Mouse (Mus musculus) macrophage (primary cell): ENCODE measurements around the gene Tenm4. TPM values are rescaled to one million over a fixed set of nuclear protein-coding genes. Genes with fewer than 3 reads are reported as not detected.

Experiments used
- H3K27ac ChIP-seq: fragments of 350-480 bp; formaldehyde crosslinking; 2 replicates; pipeline ENCODE4 v1.9.0; 2021
- H3K36me3 ChIP-seq: fragments of 350-480 bp; formaldehyde crosslinking; 2 replicates; pipeline ENCODE4 v1.9.0; 2021; ENCODE audit errors: inconsistent target
- H3K4me3 ChIP-seq: fragments of 350-480 bp; formaldehyde crosslinking; 2 replicates; pipeline ENCODE4 v1.9.0; 2021; ENCODE audit errors: inconsistent target
- H3K79me2 ChIP-seq: fragments of 350-480 bp; formaldehyde crosslinking; 2 replicates; pipeline ENCODE4 v1.9.0; 2021; ENCODE audit errors: inconsistent target
- WGBS: methylation state at CpG from one replicate; pipeline ENCODE4 v1.1.7; 2026; ENCODE audit warnings: inconsistent platforms; ENCODE audit not compliant: missing documents; 5-methylcytosine and 5-hydroxymethylcytosine counted together
- polyA plus RNA-seq: library from polyadenylated mRNA; stranded (reverse); fragments of 250-400 nt; gene quantifications from 3 replicates; pipeline ENCODE4 v1.2.4, GENCODE M21; 2018; ENCODE audit warnings: inconsistent platforms

The Tenm4 gene
- polyA plus RNA-seq, 1 experiment from 2014 or later, result 1.3 TPM

DNA sequence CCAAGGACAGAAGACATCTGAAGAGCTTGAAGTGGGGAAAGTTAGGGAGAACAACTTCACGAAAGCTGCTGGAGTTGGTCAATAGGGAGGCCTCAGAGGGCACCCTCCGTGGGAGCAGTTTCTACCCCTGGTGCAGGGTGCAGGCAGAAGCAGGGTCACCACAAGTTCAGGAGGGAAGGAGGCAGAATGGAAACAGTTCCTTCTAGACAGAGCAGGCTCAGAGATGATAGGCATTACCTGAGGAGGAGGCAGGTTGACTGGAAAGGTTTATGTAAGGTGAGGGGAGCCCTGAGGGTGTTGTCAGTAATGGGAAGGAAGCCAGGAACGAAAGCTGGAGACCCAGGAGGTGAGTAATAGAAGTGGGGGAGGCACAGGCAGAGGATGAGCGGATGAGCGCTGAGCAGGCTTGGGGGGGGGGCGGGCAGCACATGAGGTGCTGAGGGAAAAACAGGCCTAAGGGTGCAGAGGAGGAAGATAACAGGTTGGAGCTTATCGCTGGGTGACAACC is 577.5 kb downstream of the Tenm4 start:
- WGBS, result 92% methylated on average over 7 of the region's 7 CpGs

DNA sequence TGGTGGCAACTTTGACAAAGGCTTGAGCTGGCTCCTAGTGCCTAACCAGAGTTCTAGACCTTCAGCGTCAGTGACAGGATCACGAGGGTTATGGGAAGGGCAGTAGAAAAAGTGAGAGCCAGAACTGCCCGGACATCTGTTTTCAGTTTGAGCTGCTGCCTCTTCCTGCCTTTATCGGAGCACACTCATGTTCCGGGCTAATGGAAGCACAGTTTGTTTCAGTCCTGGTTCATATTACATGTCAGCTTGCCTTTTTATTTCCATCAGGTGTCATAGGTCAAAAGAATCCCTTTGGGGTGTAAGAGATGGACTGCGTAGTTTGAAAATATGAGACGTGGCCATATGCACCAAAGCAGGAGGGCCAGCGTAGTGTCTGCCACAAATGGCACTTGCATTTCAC is 578.7 kb downstream of the Tenm4 start:
- H3K79me2 ChIP-seq, result no peaks in the 10 kb centered on the region
- H3K27ac ChIP-seq, result no peak overlapping the region
- H3K4me3 ChIP-seq, result no peak overlapping the region
- no peaks in the 10 kb centered on the region for H3K36me3 ChIP-seq
- WGBS, result 96% methylated on average over 8 of the region's 8 CpGs

More for the DNA sequence above, 577.5 kb downstream of the Tenm4 start:
- Histone ChIP-seq H3K79me2 (no peaks in the 10 kb centered on the region), H3K4me3 (no peak overlapping the region), H3K27ac (no peak overlapping the region), H3K36me3 (no peaks in the 10 kb centered on the region)

DNA sequence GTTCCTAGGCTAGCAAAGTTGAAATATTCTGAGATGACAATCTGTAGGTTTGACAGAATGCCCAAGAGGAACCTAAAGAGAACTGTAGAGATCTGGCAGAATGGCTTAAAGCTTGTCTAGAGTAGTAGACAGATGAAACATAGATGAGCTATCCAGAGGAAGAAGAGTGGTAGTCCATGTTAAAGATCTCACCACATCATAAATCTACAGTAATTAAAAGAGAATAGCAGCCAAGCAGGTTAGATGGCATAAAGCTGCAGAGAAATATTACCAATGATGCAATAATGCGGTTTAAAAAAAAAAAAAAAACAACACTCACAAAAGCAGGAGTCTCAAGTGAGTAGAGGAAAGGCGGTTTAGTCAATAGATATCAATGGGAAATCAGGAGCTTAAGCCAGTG is 580.2 kb downstream of the Tenm4 start:
- H3K4me3 ChIP-seq, result no peak overlapping the region
- no peak overlapping the region for H3K27ac ChIP-seq
- no peaks in the 10 kb centered on the region for H3K79me2 ChIP-seq
- 90% methylated on average over 2 of the region's 2 CpGs for WGBS
- H3K36me3 ChIP-seq, result no peaks in the 10 kb centered on the region

DNA sequence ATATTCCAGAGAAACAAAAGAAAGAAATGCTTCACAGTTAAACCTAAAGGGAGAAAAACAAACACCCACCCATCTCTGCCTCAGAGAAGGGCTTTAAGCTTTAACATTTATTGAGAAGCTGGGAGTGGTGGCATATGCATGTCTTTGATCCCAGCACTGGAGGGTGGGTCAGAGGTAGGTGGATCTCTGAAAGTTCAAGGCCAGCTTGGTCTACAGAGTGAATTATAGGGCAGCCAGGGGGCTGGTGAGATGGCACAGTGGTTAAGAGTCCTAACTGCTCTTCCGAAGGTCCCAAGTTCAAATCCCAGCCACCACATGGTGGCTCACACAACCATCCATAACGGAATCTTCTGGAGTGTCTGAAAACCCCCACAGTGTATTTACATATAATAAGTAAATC is 581.7 kb downstream of the Tenm4 start:
- Histone ChIP-seq H3K36me3 (no peaks in the 10 kb centered on the region), H3K27ac (no peak overlapping the region), H3K4me3 (no peak overlapping the region), H3K79me2 (no peaks in the 10 kb centered on the region)
- WGBS, result 100% methylated on average over 2 of the region's 2 CpGs

DNA sequence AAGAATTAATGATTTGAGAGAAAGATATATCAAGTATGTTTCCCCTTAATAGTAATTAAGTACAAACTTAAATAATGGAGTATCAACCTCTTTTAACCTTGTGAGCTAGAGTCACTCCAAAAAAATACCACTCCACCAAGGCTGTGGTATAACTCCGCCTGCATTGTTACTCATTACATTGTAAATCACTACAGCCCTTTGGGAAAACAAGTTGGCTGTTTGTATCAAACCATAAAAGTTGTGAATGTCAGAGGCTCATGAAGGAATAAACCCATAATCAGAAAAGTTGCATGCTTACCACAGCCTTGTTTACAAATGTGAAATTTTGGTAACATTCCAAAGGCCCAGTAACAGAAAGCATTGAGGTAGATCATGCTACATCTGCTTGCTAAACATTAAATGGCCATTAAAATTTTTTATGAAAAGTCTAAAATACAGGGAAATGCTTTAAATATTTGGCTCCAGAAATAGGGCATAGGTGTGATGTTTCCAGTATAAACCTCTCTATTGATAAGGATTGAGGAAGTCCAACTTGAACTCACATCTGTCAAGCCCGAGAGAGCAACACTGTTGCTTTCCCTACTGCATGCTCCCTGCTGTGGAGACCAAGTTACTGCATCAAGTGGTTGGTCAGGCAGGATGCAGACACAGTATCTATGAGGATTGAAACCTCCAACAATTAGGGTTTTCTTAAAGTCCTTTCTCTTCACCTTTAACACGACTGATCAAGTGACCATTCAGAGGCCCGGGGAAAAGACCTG is 582.5 kb downstream of the Tenm4 start:
- H3K27ac ChIP-seq, result no peak overlapping the region
- 73% methylated on average over 4 of the region's 4 CpGs for WGBS

DNA sequence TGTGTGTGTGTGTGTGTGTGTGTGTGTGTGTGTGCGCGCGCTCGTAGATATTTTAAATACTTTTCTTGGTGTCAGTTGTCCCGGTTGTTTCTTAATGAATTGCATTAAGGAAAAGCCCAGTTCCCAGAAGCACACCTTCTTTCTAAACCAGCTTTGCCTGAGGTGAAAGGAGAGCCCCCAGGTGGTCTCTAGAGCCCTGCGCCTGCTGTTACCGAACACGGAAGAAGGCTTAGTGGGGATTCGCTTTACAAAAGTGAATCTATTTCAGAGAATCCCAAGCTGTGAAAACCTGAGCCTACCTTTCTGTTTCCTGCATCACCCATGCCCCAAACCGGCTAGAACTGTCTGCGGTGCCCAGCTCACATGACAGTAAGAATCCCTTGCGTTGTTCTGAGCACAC is 583.1 kb downstream of the Tenm4 start:
- 91% methylated on average over 5 of the region's 12 CpGs for WGBS

More for the DNA sequence above, 582.5 kb downstream of the Tenm4 start:
- Histone ChIP-seq H3K4me3 (no peak overlapping the region), H3K79me2 (no peaks in the 10 kb centered on the region), H3K36me3 (no peaks in the 10 kb centered on the region)

DNA sequence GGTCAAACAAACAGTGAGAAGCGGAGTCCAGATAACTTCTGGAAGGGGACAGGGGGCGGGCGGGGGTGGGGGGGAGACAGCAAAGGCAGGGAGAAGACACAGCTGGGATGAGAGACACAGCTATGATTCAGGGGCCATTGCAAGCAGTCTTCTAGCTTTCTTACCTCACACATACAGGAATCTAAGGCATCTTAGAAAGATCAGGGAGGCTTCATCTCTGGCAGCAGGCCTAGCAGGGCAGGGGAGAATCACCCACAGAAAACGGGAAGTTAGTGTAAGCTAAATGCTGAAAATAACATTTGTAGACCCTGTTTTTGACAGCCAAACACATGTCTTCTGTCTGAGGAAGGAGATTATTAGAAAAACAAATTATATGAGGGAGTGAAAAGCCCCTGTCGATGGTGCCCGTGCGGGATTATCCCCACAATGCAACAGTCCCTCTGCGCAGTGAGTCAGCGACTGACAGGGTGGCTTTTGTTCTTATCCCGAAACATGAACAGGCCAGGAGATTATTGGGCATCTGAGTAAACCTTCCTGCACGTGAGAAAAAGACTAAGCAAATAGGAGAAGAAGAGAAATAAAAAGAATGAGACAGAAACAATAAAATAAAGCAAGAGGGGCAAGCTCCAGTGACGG is 584.5 kb downstream of the Tenm4 start:
- no peak overlapping the region for H3K27ac ChIP-seq
- no peaks in the 10 kb centered on the region for H3K79me2 ChIP-seq
- H3K4me3 ChIP-seq, result no peak overlapping the region
- 51% methylated on average over 12 of the region's 12 CpGs for WGBS
- H3K36me3 ChIP-seq, result no peaks in the 10 kb centered on the region

More for the DNA sequence above, 583.1 kb downstream of the Tenm4 start:
- no peaks in the 10 kb centered on the region for H3K36me3 ChIP-seq
- no peak overlapping the region for H3K4me3 ChIP-seq
- no peak overlapping the region for H3K27ac ChIP-seq
- H3K79me2 ChIP-seq, result no peaks in the 10 kb centered on the region

DNA sequence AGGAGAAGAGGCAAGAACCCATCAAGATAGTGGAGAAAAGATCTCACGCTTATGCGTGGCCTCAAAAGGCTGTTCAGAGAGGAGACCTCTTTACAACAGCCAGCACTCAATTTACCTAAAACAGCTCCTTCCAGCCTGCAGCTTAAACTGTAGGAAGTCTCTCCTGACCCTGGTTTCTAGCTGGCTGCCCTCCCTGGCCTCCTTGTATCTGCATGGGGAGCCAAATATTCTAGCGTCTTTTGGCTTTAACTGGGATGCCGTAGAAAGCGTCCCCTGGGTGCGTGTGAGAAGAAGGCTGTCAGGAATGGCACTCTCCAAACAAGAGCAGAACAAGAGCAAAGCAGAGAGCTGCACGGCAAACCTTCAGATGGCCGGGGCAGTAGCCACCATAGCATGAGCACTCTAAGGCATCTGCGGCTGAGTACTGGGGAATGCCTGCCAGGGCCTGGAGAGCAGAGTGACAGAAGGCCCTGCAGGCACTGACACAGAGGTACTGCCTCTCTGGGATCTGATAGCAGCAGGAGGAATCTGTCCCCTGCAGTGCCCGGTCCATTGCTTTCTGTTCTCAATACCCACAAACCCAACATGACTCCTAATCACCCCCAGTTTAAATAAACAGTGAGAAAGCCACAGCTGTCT is 585.2 kb downstream of the Tenm4 start:
- 95% methylated on average over 10 of the region's 10 CpGs for WGBS
- Histone ChIP-seq H3K36me3 (no peaks in the 10 kb centered on the region), H3K4me3 (no peak overlapping the region), H3K79me2 (no peaks in the 10 kb centered on the region), H3K27ac (no peak overlapping the region)

DNA sequence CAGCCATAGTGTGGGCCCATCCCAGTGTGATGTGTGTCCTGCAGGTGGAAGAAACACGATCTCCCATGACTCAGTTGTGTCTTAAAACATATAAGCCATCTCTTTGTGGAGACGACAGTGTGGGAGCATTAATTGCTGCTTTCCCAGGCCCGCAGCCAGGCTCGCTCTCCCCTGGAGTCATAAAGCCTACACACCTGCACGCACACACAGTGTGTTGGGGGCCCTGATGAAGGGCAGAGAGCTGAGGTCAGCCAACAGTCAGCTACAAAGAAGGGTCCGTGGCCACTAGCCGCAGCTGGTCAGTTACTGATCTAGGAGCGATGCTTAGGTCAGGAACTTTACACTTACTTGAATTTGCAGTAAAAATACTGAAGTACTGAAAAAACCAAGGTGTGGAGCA is 586.0 kb downstream of the Tenm4 start:
- H3K79me2 ChIP-seq, result no peaks in the 10 kb centered on the region
- no peaks in the 10 kb centered on the region for H3K36me3 ChIP-seq
- no peak overlapping the region for H3K27ac ChIP-seq
- WGBS, result 97% methylated on average over 8 of the region's 8 CpGs
- H3K4me3 ChIP-seq, result no peak overlapping the region

DNA sequence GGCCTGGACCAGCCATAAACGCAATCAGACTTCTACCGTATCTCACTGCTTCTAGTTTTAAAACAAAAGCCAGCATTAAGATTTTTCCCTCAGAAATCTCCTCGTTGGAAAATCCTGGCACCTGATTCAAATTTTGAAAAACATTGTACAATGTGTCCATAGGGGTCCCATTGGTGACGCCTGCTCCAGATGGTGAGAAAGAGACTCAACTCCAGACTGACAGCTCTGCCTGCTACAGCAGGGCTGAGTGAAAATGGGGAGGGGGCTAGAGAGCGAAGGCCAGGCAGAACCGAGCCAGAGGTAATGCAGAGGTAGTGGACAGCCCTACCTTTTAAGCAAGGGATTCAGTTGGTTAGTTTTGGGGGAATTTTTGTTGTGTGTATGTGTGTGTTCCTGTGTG is 589.2 kb downstream of the Tenm4 start:
- no peak overlapping the region for H3K4me3 ChIP-seq
- WGBS, result 88% methylated on average over 6 of the region's 6 CpGs

DNA sequence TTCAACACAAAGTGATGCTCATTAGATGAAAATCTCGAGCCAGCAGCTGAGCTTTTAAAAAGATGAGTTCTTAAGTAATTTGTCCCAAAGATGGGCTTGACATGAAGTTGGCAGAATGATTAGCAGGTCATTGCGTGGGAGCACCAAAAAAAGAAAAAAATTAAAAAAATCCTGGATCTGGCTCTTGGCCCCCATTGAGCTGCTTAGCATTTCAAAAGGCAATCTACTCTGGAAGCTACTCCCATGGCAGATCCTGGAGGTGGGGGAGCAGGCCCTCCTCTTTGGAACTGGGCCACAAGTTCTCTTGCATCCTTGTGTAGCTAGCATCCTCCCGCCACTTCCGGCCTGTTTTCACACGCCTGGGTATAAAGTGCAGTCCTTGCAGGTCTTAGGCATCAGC is 590.1 kb downstream of the Tenm4 start:
- Histone ChIP-seq H3K36me3 (no peaks in the 10 kb centered on the region), H3K4me3 (no peak overlapping the region), H3K27ac (no peak overlapping the region), H3K79me2 (no peaks in the 10 kb centered on the region)
- WGBS, result 90% methylated on average over 5 of the region's 5 CpGs

More for the DNA sequence above, 589.2 kb downstream of the Tenm4 start:
- Histone ChIP-seq H3K27ac (no peak overlapping the region), H3K79me2 (no peaks in the 10 kb centered on the region), H3K36me3 (no peaks in the 10 kb centered on the region)

DNA sequence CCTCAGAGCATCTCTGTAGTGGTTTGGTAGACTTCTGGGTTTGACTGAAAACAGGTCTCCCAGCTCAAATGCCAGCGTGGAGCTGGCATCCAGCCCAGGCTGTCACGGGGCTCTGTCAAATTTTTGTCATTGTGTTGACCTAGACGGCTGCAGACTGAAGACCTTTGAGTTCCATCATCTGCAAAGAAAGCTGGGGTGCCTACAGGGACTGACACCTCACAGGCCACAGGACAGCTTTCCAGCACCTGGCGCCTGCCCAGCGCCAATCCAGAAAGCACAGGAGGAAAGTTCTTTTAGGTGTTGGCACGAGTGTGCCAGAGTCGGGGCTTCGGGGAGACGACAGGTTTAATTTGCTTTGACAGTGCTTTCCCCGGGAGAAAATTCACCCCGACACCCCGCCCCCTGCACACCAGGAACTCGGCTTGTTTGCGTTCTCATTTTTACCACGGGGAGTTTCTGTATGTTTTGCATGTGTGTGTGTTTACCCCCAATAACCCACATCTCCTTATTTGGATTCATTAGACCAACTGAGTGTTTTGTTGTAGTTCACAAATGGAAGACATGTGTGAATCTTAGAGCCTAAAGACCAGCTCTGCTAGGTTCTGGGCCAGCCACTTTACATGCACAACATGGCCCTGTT is 594.4 kb downstream of the Tenm4 start:
- 82% methylated on average over 15 of the region's 15 CpGs for WGBS
- H3K36me3 ChIP-seq, result no peaks in the 10 kb centered on the region
- no peaks in the 10 kb centered on the region for H3K79me2 ChIP-seq
- H3K27ac ChIP-seq, result no peak overlapping the region
- no peak overlapping the region for H3K4me3 ChIP-seq

DNA sequence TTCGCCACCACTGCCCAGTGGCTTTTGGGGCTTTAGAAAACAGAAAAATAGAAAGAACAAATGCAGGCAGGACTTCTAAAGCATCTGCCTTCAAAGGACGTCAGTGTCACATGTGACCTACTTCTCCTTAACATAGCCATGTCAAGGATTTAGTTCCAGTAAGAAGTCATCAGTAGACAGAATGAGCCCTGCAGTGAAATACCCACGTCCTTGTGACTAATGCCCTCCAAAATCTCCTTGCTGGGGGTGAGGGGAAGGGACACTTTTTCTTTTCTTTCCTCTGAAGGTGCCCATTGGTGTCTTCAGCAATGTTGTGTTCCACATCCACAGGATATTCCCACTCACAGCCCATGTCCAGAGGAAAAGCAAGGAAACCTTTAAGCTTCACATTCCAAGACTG is 596.0 kb downstream of the Tenm4 start:
- Histone ChIP-seq H3K79me2 (no peaks in the 10 kb centered on the region), H3K27ac (no peak overlapping the region)
- WGBS, result 82% methylated on average over 3 of the region's 3 CpGs

DNA sequence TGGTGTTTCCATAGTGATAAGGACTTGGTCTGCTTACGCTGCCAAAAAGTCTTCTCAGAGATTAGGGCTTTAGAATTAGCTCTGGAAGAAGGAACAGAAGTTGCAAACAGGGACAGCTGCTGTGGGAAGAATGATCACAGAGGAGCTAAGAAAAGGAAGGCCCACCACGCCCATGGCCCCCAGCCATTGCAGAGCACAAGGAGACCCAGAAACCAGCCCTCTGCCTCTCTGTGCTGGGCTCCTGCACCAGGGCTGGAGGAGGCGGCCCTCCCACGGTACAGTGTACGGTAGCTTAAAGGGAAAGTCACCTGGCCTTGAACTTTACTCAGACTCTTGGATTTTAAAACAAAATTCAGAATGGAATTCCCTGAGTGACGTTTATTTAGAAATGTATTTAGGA is 597.7 kb downstream of the Tenm4 start:
- Histone ChIP-seq H3K4me3 (no peak overlapping the region), H3K36me3 (no peaks in the 10 kb centered on the region), H3K79me2 (no peaks in the 10 kb centered on the region), H3K27ac (no peak overlapping the region)
- 96% methylated on average over 6 of the region's 6 CpGs for WGBS

More for the DNA sequence above, 596.0 kb downstream of the Tenm4 start:
- Histone ChIP-seq H3K36me3 (no peaks in the 10 kb centered on the region), H3K4me3 (no peak overlapping the region)
